Mouse (Mus musculus) common myeloid progenitor, adult 5-6 weeks (primary cell): Measurements from ENCODE around the gene Magi2. TPM values are rescaled to one million over a fixed set of nuclear protein-coding genes. Genes with fewer than 3 reads are reported as not detected.
"Not testable (repeated sequence)": the region's sequence is repeated elsewhere in the genome, so short reads cannot be mapped to it uniquely, and the experiment has no call there.

Experiments
- ATAC-seq: replicated peaks from 2 replicates; pipeline ENCODE4 v1.8.0; 2016; ENCODE audit warnings: low read depth, mild to moderate bottlenecking, moderate TSS enrichment, inconsistent platforms; ENCODE audit not compliant: poor library complexity, severe bottlenecking
- total RNA-seq: library from RNA; stranded (forward); fragments of 200-1000, 187-1606 nt; gene quantifications from 2 replicates; pipeline ENCODE4 v1.2.3, GENCODE M21; 2017

Magi2 gene
- total RNA-seq, 1 experiment from 2014 or later = 1.2 TPM

- ATAC-seq = not testable (repeated sequence)
These were observed 177.4 kb downstream of the Magi2 start for GRCm38 (mm10) chr5:19404268-19404667.

DNA sequence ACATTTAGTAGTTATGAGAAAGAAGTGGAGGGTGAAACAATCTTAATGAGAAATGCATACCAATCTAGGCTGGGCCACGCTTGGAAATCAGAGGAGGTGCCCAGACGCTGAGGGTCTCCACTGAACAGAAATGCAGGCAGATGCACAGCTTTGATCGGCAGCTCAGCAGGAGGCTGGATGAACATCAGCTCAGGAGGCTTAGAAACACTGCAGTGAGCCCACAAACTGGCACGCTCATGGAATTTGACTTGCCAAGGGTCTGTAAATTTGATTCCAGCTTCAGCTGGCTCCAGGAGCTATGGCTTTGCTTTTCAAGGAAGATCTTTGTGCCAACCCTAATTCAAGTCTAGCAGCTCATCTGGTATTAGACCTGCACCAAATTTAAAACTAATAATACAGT, 187.7 kb downstream of the Magi2 start:
- ATAC-seq = no peak

DNA sequence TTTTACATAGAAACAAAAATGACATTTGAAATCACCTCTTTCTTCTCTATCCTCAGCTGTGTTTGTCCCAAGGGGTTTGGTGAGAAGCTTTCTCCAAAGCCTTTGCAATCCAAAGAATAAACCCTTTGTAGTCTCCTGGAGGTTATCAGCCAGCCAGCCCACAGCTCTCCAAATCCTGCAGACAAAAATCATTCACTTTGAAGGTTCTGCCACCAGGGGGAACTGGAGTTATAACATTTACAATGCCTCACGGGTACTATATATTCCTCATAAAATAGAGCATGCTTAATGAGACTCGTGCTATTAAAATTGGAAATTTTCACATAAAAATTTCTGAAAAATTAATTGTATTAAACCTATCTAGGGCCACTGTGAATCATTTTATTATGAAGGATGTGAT, 202.5 kb downstream of the Magi2 start:
- ATAC-seq = peak; percentile 65; the same call in 1 of the 2 replicates

DNA sequence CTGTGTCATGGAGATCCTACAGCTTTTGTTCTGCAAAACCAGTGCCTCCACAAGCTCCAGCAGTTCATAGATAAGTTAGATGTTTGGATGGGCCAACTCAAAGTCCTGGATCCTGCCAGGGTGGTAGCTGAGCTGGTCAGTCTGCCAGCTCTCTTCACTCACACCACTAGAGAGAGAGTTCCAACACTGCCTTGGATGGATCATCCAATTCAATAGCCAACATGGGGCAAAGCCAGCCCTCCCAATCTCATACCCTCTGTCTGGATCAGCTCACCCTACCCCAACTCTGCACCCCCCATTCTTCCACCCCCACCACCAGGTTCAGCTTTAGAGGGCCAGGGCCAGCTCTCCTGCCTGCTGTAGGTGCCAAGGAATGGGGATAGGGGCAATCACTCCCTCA, 235.7 kb downstream of the Magi2 start:
- ATAC-seq = no peak

DNA sequence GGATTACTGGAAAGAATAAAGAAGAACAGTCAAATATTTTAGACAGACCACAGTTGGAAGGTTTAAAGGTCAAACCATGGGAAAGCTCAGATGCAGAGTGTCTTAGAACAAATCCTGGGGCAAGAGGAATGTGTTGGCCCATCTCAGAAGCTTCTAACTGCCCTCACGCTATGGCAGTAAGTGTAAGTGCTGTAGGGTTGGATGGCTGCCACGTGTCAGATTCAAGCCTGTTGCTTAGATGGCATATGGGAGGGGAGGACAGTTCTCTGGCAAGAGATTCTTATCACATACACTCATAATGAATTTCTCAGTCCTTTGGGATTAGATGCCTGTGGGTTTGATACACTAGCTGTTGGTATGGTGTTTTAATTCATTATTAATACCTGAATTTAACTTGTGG, 238.5 kb downstream of the Magi2 start:
- no peak for ATAC-seq

GRCm38 (mm10) chr5:19472851-19473439, 246.1 kb downstream of the Magi2 start:
- no peak for ATAC-seq

- no peak for ATAC-seq
These were observed 256.1 kb downstream of the Magi2 start for GRCm38 (mm10) chr5:19482981-19483380.

DNA sequence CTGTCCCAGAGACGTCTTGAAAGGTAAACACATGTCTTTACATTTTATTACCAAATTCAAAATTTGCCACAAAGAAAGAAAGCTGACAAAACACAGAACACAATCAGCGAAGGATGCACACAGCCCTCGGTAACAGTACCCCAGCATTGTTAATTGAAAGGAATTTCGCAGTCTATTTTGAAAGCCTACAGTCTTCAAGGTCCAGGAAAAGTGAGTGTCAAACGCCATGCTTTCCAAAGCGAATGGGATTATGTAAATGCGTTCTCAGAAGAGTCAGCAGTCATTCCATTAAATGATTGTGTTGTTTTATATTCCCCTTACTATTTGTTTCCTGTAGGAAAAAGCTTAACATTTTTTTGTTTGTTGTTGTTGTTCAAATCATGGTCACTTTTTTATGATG, 261.1 kb downstream of the Magi2 start:
- no peak for ATAC-seq

- no peak for ATAC-seq
These were observed 274.2 kb downstream of the Magi2 start for GRCm38 (mm10) chr5:19501005-19501404.

DNA sequence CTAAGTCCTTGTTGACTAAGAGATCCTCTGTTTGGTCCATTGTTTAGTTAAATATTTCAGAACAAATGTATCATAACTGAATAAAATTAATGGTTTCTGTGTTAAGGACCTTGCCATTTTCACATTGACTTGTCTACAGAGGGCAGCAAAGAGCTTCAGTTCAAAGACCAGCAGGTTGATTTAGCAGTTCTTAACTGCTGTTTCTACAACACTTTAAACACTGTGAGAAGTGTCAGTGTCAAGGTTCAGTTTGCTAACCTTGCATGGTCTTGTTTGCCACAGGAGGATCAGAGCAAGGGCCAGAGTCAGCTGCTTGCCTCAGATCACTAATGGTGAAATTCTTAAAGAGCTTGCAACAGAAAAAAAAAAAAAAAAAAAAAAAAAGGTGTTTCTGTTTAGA, 295.3 kb downstream of the Magi2 start:
- ATAC-seq = peak; percentile 63; the same call in 1 of the 2 replicates

DNA sequence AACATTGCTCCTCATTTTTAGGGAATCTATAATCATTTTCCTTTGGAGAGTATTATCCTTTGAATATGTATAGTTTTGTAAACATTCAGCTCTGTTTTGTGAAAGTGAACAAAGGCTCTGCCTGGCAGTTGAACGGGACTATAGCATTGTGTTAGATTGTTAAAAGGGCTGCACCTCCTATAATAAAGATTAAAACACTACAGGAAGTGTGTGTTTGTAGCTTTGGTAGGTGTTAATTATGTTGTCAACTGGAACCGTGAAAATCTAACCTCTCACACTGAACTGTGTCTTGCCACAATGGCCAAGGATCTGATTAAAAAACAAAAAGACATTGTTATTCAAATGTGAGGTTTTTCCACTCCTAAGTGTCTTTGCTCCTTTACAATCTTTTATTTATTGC, 312.5 kb downstream of the Magi2 start:
- no peak for ATAC-seq

GRCm38 (mm10) chr5:19546424-19546823, 319.6 kb downstream of the Magi2 start:
- no peak for ATAC-seq

DNA sequence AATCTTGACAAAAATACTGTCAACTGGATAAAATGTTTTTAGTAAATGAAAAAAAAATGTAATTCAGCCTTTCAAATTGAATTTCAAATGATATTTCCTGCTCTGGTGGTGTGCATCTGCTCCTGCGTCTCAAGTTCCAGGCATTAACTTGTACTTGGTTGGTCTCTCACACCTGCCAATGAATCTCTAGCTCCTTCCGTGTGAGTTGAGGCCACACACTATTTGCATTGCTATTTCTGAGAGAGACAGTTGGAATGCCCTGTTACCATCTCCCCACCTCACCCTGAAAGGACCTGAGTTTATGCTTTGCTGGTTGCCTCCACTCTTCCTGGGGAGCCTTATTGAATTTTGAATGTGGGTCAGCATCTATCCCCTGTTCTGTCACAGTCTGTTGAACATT, 320.1 kb downstream of the Magi2 start:
- no peak for ATAC-seq

- no peak for ATAC-seq
These were observed 326.7 kb downstream of the Magi2 start for GRCm38 (mm10) chr5:19553510-19553909.

- ATAC-seq = no peak
These were observed 338.8 kb downstream of the Magi2 start for GRCm38 (mm10) chr5:19565636-19566035.

GRCm38 (mm10) chr5:19566136-19566535, 339.3 kb downstream of the Magi2 start:
- not testable (repeated sequence) for ATAC-seq

GRCm38 (mm10) chr5:19607700-19608099, 380.9 kb downstream of the Magi2 start:
- no peak for ATAC-seq

DNA sequence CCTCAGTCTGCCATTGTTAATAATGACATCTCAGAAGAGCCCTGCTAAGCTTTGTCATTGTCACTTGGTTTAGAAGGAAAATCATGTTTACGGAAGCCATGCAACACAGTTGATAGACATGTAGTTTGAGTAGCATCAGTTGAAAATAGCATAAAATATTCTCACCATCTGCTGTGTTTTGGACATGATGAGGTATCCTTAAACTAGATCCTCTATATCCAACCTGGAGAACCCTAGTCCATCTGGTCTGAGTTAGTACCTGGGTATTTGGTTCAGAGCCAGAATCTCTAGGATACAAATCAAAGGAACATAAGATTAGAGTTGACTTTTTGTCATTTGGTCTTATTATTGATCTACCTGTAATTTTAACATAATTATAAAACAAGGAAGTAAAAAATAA, 385.0 kb downstream of the Magi2 start:
- ATAC-seq = no peak

DNA sequence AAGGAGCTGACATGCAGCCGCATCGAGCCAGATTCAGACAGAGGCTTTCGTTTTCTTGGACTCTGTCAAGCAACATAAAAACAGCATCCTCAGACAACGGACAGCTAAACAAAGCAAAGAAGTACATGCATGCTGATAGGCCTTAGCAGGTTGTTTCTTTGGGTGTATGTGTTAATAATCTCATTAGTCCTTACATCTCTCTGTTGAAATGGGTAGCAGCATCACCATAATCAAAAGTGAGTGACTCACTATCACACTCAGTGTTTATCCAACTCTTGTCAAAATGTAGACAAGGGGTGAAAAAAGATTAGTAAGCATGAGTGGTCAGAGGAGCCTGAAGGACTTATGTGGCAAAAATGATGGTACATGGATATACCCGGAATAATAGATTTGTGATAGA, 394.8 kb downstream of the Magi2 start:
- ATAC-seq = no peak

DNA sequence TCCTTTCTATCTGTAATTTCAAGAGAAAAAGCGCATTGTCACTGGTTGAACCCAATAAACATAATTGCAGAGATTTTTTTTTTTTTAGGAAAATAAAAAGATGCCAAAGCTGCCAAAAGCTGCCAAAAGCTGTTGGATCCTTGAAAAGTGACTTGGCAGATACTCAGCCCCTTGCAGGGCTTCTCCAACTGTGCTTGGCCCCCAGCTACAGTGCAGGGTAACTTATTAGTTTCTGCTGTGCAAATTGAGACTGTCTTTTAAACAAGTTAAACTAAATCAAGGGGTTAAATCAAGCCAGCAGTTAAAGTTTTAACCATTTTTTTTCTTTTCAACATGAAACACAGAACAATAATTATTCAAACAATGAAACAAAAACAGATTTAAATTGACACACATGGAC, 407.1 kb downstream of the Magi2 start:
- ATAC-seq = no peak

DNA sequence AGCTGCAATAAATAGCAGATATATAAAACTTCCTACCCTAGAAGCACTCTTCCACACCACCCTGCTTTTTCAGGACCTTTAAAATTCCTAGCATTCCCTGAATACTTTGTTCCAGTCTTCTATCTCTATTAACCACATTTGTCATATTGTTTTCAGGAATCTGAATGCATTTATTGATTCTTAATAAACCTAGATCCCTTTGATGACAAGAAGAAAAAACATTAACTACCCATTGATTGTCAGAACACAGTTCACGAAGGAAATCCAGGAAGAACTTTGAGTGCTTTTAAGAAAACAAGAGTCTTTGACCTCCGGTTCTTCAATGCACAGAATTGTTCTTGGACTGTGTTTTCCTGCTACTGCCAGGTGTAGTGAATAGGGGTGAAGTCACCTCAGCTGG, 411.0 kb downstream of the Magi2 start:
- no peak for ATAC-seq

GRCm38 (mm10) chr5:19655986-19656385, 429.1 kb downstream of the Magi2 start:
- ATAC-seq = no peak

GRCm38 (mm10) chr5:19666416-19666815, 439.6 kb downstream of the Magi2 start:
- no peak for ATAC-seq
